Mouse (Mus musculus): Measurements from ENCODE around the gene Igsf21. TPM values are rescaled to one million over a fixed set of nuclear protein-coding genes. Genes with fewer than 3 reads are reported as not detected.

The Igsf21 gene
- polyA plus RNA-seq, 1 experiment: 0.02 TPM

- Histone ChIP-seq H3K36me3 (ENCODE audit: control insufficient read depth) (no peaks in the 10 kb centered on the region), H3K9me3 (ENCODE audit: control insufficient read depth, low read length) (peaks cover 27% of the 10 kb centered on the region), H3K4me3 (replicated peaks) (no peak overlapping the region), H3K27me3 (ENCODE audit: control insufficient read depth) (peaks cover 27% of the 10 kb centered on the region), H3K4me1 (ENCODE audit: control insufficient read depth) (no peaks in the 10 kb centered on the region)
- no peak for TF ChIP-seq GATA1 (IDR thresholded peaks at IDR 0.05; ENCODE audit: low read length)
- TF ChIP-seq TAL1 (IDR thresholded peaks at IDR 0.05; ENCODE audit: low read length): no peak
Measured at GRCm38 (mm10) chr4:140038586-140039411, 207.8 kb downstream of the Igsf21 start.

- Histone ChIP-seq H3K4me3 (replicated peaks) (no peak overlapping the region), H3K36me3 (ENCODE audit: control insufficient read depth) (no peaks in the 10 kb centered on the region), H3K4me1 (ENCODE audit: control insufficient read depth) (no peaks in the 10 kb centered on the region), H3K9me3 (ENCODE audit: control insufficient read depth, low read length) (peaks cover 22% of the 10 kb centered on the region), H3K27me3 (ENCODE audit: control insufficient read depth) (peaks cover 27% of the 10 kb centered on the region)
- TF ChIP-seq GATA1 (IDR thresholded peaks at IDR 0.05; ENCODE audit: low read length): no peak
- TF ChIP-seq TAL1 (IDR thresholded peaks at IDR 0.05; ENCODE audit: low read length): no peak
Measured at GRCm38 (mm10) chr4:140037784-140038387, 208.7 kb downstream of the Igsf21 start.

GRCm38 (mm10) chr4:140035232-140035631 lies 211.4 kb downstream of the Igsf21 start:
- Histone ChIP-seq H3K36me3 (ENCODE audit: control insufficient read depth) (no peaks in the 10 kb centered on the region), H3K9me3 (ENCODE audit: control insufficient read depth, low read length) (peaks cover 10% of the 10 kb centered on the region), H3K4me3 (replicated peaks) (no peak overlapping the region), H3K27me3 (ENCODE audit: control insufficient read depth) (peaks cover 27% of the 10 kb centered on the region), H3K4me1 (ENCODE audit: control insufficient read depth) (no peaks in the 10 kb centered on the region)
- TF ChIP-seq TAL1 (IDR thresholded peaks at IDR 0.05; ENCODE audit: low read length): no peak
- TF ChIP-seq GATA1 (IDR thresholded peaks at IDR 0.05; ENCODE audit: low read length): no peak

GRCm38 (mm10) chr4:140033394-140033793 lies 213.2 kb downstream of the Igsf21 start:
- H3K4me3 ChIP-seq (replicated peaks): no peak overlapping the region
- peaks cover 14% of the 10 kb centered on the region for H3K27me3 ChIP-seq (ENCODE audit: control insufficient read depth)
- H3K4me1 ChIP-seq (ENCODE audit: control insufficient read depth): no peaks in the 10 kb centered on the region
- peaks cover 5% of the 10 kb centered on the region; the same call in 1 of the 2 replicates for H3K9me3 ChIP-seq (ENCODE audit: control insufficient read depth, low read length)
- TF ChIP-seq TAL1 (IDR thresholded peaks at IDR 0.05; ENCODE audit: low read length) (no peak), GATA1 (IDR thresholded peaks at IDR 0.05; ENCODE audit: low read length) (no peak)
- no peaks in the 10 kb centered on the region for H3K36me3 ChIP-seq (ENCODE audit: control insufficient read depth)

GRCm38 (mm10) chr4:140030415-140030814 lies 216.2 kb downstream of the Igsf21 start:
- H3K4me3 ChIP-seq (replicated peaks): no peak overlapping the region
- H3K27me3 ChIP-seq (ENCODE audit: control insufficient read depth): peaks cover 4% of the 10 kb centered on the region; the same call in 1 of the 2 replicates
- H3K4me1 ChIP-seq (ENCODE audit: control insufficient read depth): no peaks in the 10 kb centered on the region
- no peak for TF ChIP-seq GATA1 (IDR thresholded peaks at IDR 0.05; ENCODE audit: low read length)
- no peak for TF ChIP-seq TAL1 (IDR thresholded peaks at IDR 0.05; ENCODE audit: low read length)
- no peaks in the 10 kb centered on the region for H3K36me3 ChIP-seq (ENCODE audit: control insufficient read depth)
- H3K9me3 ChIP-seq (ENCODE audit: control insufficient read depth, low read length): peaks cover 18% of the 10 kb centered on the region

- peaks cover 4% of the 10 kb centered on the region; the same call in 1 of the 2 replicates for H3K27me3 ChIP-seq (ENCODE audit: control insufficient read depth)
- no peaks in the 10 kb centered on the region for H3K4me1 ChIP-seq (ENCODE audit: control insufficient read depth)
- H3K36me3 ChIP-seq (ENCODE audit: control insufficient read depth): no peaks in the 10 kb centered on the region
- peaks cover 18% of the 10 kb centered on the region for H3K9me3 ChIP-seq (ENCODE audit: control insufficient read depth, low read length)
- no peak overlapping the region for H3K4me3 ChIP-seq (replicated peaks)
- no peak for TF ChIP-seq TAL1 (IDR thresholded peaks at IDR 0.05; ENCODE audit: low read length)
Measured at GRCm38 (mm10) chr4:140030040-140030386, 216.6 kb downstream of the Igsf21 start.

GRCm38 (mm10) chr4:140029324-140030039 lies 217.1 kb downstream of the Igsf21 start:
- no peaks in the 10 kb centered on the region for H3K4me1 ChIP-seq (ENCODE audit: control insufficient read depth)
- TF ChIP-seq GATA1 (IDR thresholded peaks at IDR 0.05; ENCODE audit: low read length): no peak
- TF ChIP-seq TAL1 (IDR thresholded peaks at IDR 0.05; ENCODE audit: low read length): no peak
- H3K4me3 ChIP-seq (replicated peaks): no peak overlapping the region
- no peaks in the 10 kb centered on the region for H3K36me3 ChIP-seq (ENCODE audit: control insufficient read depth)
- peaks cover 2% of the 10 kb centered on the region; the same call in 1 of the 2 replicates for H3K27me3 ChIP-seq (ENCODE audit: control insufficient read depth)
- H3K9me3 ChIP-seq (ENCODE audit: control insufficient read depth, low read length): peaks cover 16% of the 10 kb centered on the region

GRCm38 (mm10) chr4:140023833-140024232 lies 222.8 kb downstream of the Igsf21 start:
- no peaks in the 10 kb centered on the region for H3K36me3 ChIP-seq (ENCODE audit: control insufficient read depth)
- H3K4me3 ChIP-seq (replicated peaks): no peak overlapping the region
- H3K4me1 ChIP-seq (ENCODE audit: control insufficient read depth): no peaks in the 10 kb centered on the region
- peaks cover 15% of the 10 kb centered on the region for H3K9me3 ChIP-seq (ENCODE audit: control insufficient read depth, low read length)
- no peak for TF ChIP-seq GATA1 (IDR thresholded peaks at IDR 0.05; ENCODE audit: low read length)
- H3K27me3 ChIP-seq (ENCODE audit: control insufficient read depth): no peaks in the 10 kb centered on the region

GRCm38 (mm10) chr4:140015916-140016315 lies 230.7 kb downstream of the Igsf21 start:
- TF ChIP-seq GATA1 (IDR thresholded peaks at IDR 0.05; ENCODE audit: low read length): no peak
- TF ChIP-seq TAL1 (IDR thresholded peaks at IDR 0.05; ENCODE audit: low read length): no peak
- Histone ChIP-seq H3K36me3 (ENCODE audit: control insufficient read depth) (no peaks in the 10 kb centered on the region), H3K9me3 (ENCODE audit: control insufficient read depth, low read length) (no peaks in the 10 kb centered on the region), H3K4me1 (ENCODE audit: control insufficient read depth) (no peaks in the 10 kb centered on the region), H3K27me3 (ENCODE audit: control insufficient read depth) (no peaks in the 10 kb centered on the region), H3K4me3 (replicated peaks) (no peak overlapping the region)
